Mouse (Mus musculus) left cerebral cortex, postnatal 25 days (tissue): Measurements from ENCODE around the gene Grip1. TPM values are rescaled to one million over a fixed set of nuclear protein-coding genes. Genes with fewer than 3 reads are reported as not detected.

Experiments
- DNase-seq, 2 experiments: peaks; one replicate each; pipeline ENCODE4 v3.0.0; 2022; ENCODE audit warnings: low spot score in 2 of 2, mixed read lengths in 1 of 2
- intact Hi-C: fragments of 180-260 bp; cut with DNase I; formaldehyde crosslinking; loops from one replicate; pipeline ENCODE4 v1.15.1; 2025
- total RNA-seq, 2 experiments: library from RNA; stranded (reverse); gene quantifications; 2 replicates each; pipeline ENCODE4 v1.2.3; 2021

Grip1 gene
- total RNA-seq: 10 to 100 TPM; 19.6 to 20.5 TPM

- intact Hi-C loops: loop anchor here (10.0 kb wide), 1 partner anchor 181 kb away; no protein-coding TSS in a partner anchor
- DNase-seq: peak; percentile 24 to 45
Measured at GRCm38 (mm10) chr10:119453431-119454105, at the start of gene Grip1. Gene Grip1 (plus strand): TSS chr10:119453830.

- intact Hi-C loops: no loop called here
Measured at GRCm38 (mm10) chr10:119405103-119405502, 48.5 kb upstream of the Grip1 start.

GRCm38 (mm10) chr10:119405612-119406011 lies 48.0 kb upstream of the Grip1 start:
- intact Hi-C loops: no loop called here
- no peak for DNase-seq

More at GRCm38 (mm10) chr10:119405103-119405502, 48.5 kb upstream of the Grip1 start:
- no peak for DNase-seq

GRCm38 (mm10) chr10:119408327-119408726 lies 45.3 kb upstream of the Grip1 start:
- intact Hi-C loops: no loop called here
- DNase-seq: peak in 1 of 2 experiments; percentile 38

- intact Hi-C loops: no loop called here
- no peak for DNase-seq
Measured at GRCm38 (mm10) chr10:119413238-119413637, 40.4 kb upstream of the Grip1 start.

- intact Hi-C loops: no loop called here
Measured at GRCm38 (mm10) chr10:119415106-119415505, 38.5 kb upstream of the Grip1 start.

GRCm38 (mm10) chr10:119421418-119421817 lies 32.2 kb upstream of the Grip1 start:
- intact Hi-C loops: no loop called here
- no peak for DNase-seq

More at GRCm38 (mm10) chr10:119415106-119415505, 38.5 kb upstream of the Grip1 start:
- peak in 1 of 2 experiments; percentile 12 for DNase-seq

- intact Hi-C loops: no loop called here
- no peak for DNase-seq
Measured at GRCm38 (mm10) chr10:119423821-119424534, 29.7 kb upstream of the Grip1 start.

GRCm38 (mm10) chr10:119427653-119428052 lies 26.0 kb upstream of the Grip1 start:
- DNase-seq: no peak
- intact Hi-C loops: no loop called here

GRCm38 (mm10) chr10:119428106-119428505 lies 25.5 kb upstream of the Grip1 start:
- no peak for DNase-seq
- intact Hi-C loops: no loop called here

- DNase-seq: no peak
- intact Hi-C loops: no loop called here
Measured at GRCm38 (mm10) chr10:119430240-119430639, 23.4 kb upstream of the Grip1 start.

- DNase-seq: no peak
Measured at GRCm38 (mm10) chr10:119431801-119432200, 21.8 kb upstream of the Grip1 start.

GRCm38 (mm10) chr10:119435818-119436217 lies 17.8 kb upstream of the Grip1 start:
- DNase-seq: no peak
- intact Hi-C loops: no loop called here

More at GRCm38 (mm10) chr10:119431801-119432200, 21.8 kb upstream of the Grip1 start:
- intact Hi-C loops: no loop called here

- intact Hi-C loops: no loop called here
Measured at GRCm38 (mm10) chr10:119437319-119437718, 16.3 kb upstream of the Grip1 start.

GRCm38 (mm10) chr10:119441743-119442142 lies 11.9 kb upstream of the Grip1 start:
- DNase-seq: no peak
- intact Hi-C loops: no loop called here

More at GRCm38 (mm10) chr10:119437319-119437718, 16.3 kb upstream of the Grip1 start:
- DNase-seq: no peak

GRCm38 (mm10) chr10:119447392-119447914 lies 6.2 kb upstream of the Grip1 start:
- intact Hi-C loops: no loop called here
- DNase-seq: no peak

- DNase-seq: no peak
- intact Hi-C loops: no loop called here
Measured at GRCm38 (mm10) chr10:119447930-119448329, 5.7 kb upstream of the Grip1 start.

- no peak for DNase-seq
Measured at GRCm38 (mm10) chr10:119452698-119453097, 932 bp upstream of the Grip1 start.

GRCm38 (mm10) chr10:119454106-119454667 lies 557 bp downstream of the Grip1 start:
- intact Hi-C loops: loop anchor here (10.0 kb wide), 1 partner anchor 181 kb away; no protein-coding TSS in a partner anchor
- peak; percentile 12 to 42 for DNase-seq

More at GRCm38 (mm10) chr10:119452698-119453097, 932 bp upstream of the Grip1 start:
- intact Hi-C loops: loop anchor here (10.0 kb wide), 1 partner anchor 182 kb away; no protein-coding TSS in a partner anchor
